Mouse (Mus musculus) liver, embryonic 11.5 days (tissue): Measurements from ENCODE around the gene Gm42688. TPM values are rescaled to one million over a fixed set of nuclear protein-coding genes. Genes with fewer than 3 reads are reported as not detected.

Experiments used
- microRNA counts: library from miRNA; unstranded; fragments of <30 nt; microRNA quantifications from one replicate; lab custom pipeline; 2015
- microRNA-seq: library from miRNA; unstranded; fragments of <30 nt; microRNA quantifications from one replicate; pipeline ENCODE4, GENCODE M21; 2017; ENCODE audit warnings: borderline number of aligned reads
- polyA plus RNA-seq: library from polyadenylated mRNA; unstranded; fragments of >200 nt; fragmentation: Nextera tagmentation; extraction: Ambion mirVana; gene quantifications from 2 replicates; pipeline ENCODE4 v1.2.1, GENCODE M21; 2014

Gene Gm42688
- polyA plus RNA-seq, 1 experiment from 2014 or later: 2.9 TPM

MicroRNAs encoded within 50 kb of the gene (microRNA counts, 519-probe panel; counts per million panel counts)
- not detected for microRNA mmu-miR-3470a+mmu-miR-3470b (lab: Ali Mortazavi, UCI)

Small RNAs within 50 kb of the gene (microRNA-seq; reads per million reads assigned to microRNA genes)
- gene Mir3470a: not detected

Other genes with a start within 250 kb of the Gm42688 start
- 0.14 and 0.34 TPM in 2 replicates for gene Sema4f, start 161.8 kb upstream of the Gm42688 start, polyA plus RNA-seq
- 6.8 and 8.2 TPM in 2 replicates for gene M1ap, start 154.7 kb upstream of the Gm42688 start, polyA plus RNA-seq
- 12.6 and 17.2 TPM in 2 replicates for gene Dok1, start 68.1 kb upstream of the Gm42688 start, polyA plus RNA-seq
- gene Loxl3, start 67.4 kb upstream of the Gm42688 start, polyA plus RNA-seq: 5.0 and 6.2 TPM in 2 replicates
- gene Aup1, start 47.1 kb upstream of the Gm42688 start, polyA plus RNA-seq: 220 and 230 TPM in 2 replicates
- gene Htra2, start 46.3 kb upstream of the Gm42688 start, polyA plus RNA-seq: 102 and 103 TPM in 2 replicates
- 6.1 and 6.2 TPM in 2 replicates for gene Dqx1, start 43.8 kb upstream of the Gm42688 start, polyA plus RNA-seq
- gene Tlx2, start 31.3 kb upstream of the Gm42688 start, polyA plus RNA-seq: 0.30 and 0.95 TPM in 2 replicates
- gene Pcgf1, start 23.7 kb upstream of the Gm42688 start, polyA plus RNA-seq: 25.0 and 27.8 TPM in 2 replicates
- 0.53 and 0.73 TPM in 2 replicates for gene Lbx2, start 15.2 kb upstream of the Gm42688 start, polyA plus RNA-seq
- gene Ccdc142, start within 50 bp of the Gm42688 start, polyA plus RNA-seq: 2.0 and 2.5 TPM in 2 replicates
- gene Mrpl53, start 7.4 kb downstream of the Gm42688 start, polyA plus RNA-seq: 110 and 115 TPM in 2 replicates
- 88.9 and 89.6 TPM in 2 replicates for gene Mogs, start 13.9 kb downstream of the Gm42688 start, polyA plus RNA-seq
- 45.1 and 50.3 TPM in 2 replicates for gene Wbp1, start 19.9 kb downstream of the Gm42688 start, polyA plus RNA-seq
- gene Ino80b, start 23.8 kb downstream of the Gm42688 start, polyA plus RNA-seq: 15.8 and 17.6 TPM in 2 replicates
- gene Rtkn, start 33.8 kb downstream of the Gm42688 start, polyA plus RNA-seq: 14.7 and 15.4 TPM in 2 replicates
- 2.3 and 4.3 TPM in 2 replicates for gene Wdr54, start 54.8 kb downstream of the Gm42688 start, polyA plus RNA-seq
- 0.08 and 0.12 TPM in 2 replicates for gene 1700003E16Rik, start 54.8 kb downstream of the Gm42688 start, polyA plus RNA-seq
- gene Dctn1, start 64.3 kb downstream of the Gm42688 start, polyA plus RNA-seq: 56.3 and 63.4 TPM in 2 replicates
- gene Slc4a5, start 118.2 kb downstream of the Gm42688 start, polyA plus RNA-seq: 0.23 and 0.41 TPM in 2 replicates
- gene Mthfd2, start 224.3 kb downstream of the Gm42688 start, polyA plus RNA-seq: 119 and 120 TPM in 2 replicates
- gene Mob1a, start 224.4 kb downstream of the Gm42688 start, polyA plus RNA-seq: 78.5 and 84.8 TPM in 2 replicates
- 307 and 333 TPM in 2 replicates for gene Bola3, start 247.5 kb downstream of the Gm42688 start, polyA plus RNA-seq